Comparison of ENCODE assay signal across 9 mouse cellular contexts in genomic region chr17:86371101-86371561, GRCm38 (mm10).
DNase-seq lines count a peak whose midpoint lies in the region; ATAC-seq lines count a peak whose summit lies in the region.
"Had no signal": no experiment of that assay in that cellular context is flagged by ENCODE, and none has a peak within 500 bp of the region (broad histone marks: within the 10 kb centered on the region; RNA-seq: fewer than 3 reads in every experiment).

No protein-coding gene starts in this region.

- no peak for DNase-seq in frontal cortex, postnatal 14 days (ENCODE audit: low spot score in 2 of 2)
- peak; percentile 37 for DNase-seq in right cerebral cortex, postnatal 14 days
- DNase-seq in right cerebral cortex, postnatal 36 days (ENCODE audit: low spot score in 2 of 2) = no peak
- DNase-seq in heart, postnatal 36 days = peak; percentile 53 to 64
- peak; percentile 69 for DNase-seq in telencephalon, adult 2 months (ENCODE audit: low read depth, low spot score)
- DNase-seq in cerebellum, adult 9-11 months = no peak
- DNase-seq in urinary bladder, adult 2 months (ENCODE audit: low spot score) = no peak
- DNase-seq: cerebellum, adult 18-20 months had no signal

- peak; percentile 79 for ATAC-seq in frontal cortex, adult (ENCODE audit: low TSS enrichment)

- intact Hi-C loops in heart, postnatal 36 days (cut with DNase I) = no loop called here

Comparison
In these comparisons a context has a peak if more than half of its experiments do, and no peak if none do; other contexts are left out.
1. DNase-seq: peak in right cerebral cortex, postnatal 14 days (single experiment), heart, postnatal 36 days (2 of 2) and telencephalon, adult 2 months (single experiment); none in frontal cortex, postnatal 14 days (0 of 2), right cerebral cortex, postnatal 36 days (0 of 2), cerebellum, adult 9-11 months (single experiment) and urinary bladder, adult 2 months (single experiment).